Mouse (Mus musculus): ENCODE results near the gene Mup20.
"Not testable (repeated sequence)": the region's sequence is repeated elsewhere in the genome, so short reads cannot be mapped to it uniquely, and the experiment has no call there.

GRCm38 (mm10) chr4:62103366-62103765, 49.4 kb upstream of the Mup20 start:
- TF ChIP-seq EP300 (optimal IDR thresholded peaks at IDR 0.05): not testable (repeated sequence)
- TF ChIP-seq CTCF (IDR thresholded peaks at IDR 0.05; ENCODE audit: low read depth): peak; percentile 70

Measured in stomach, postnatal 0 days (tissue).